Mouse (Mus musculus): ENCODE measurements around the gene Vat1l. TPM values are rescaled to one million over a fixed set of nuclear protein-coding genes. Genes with fewer than 3 reads are reported as not detected.

The Vat1l gene
- polyA plus RNA-seq, 1 experiment from 2014 or later = not detected

GRCm38 (mm10) chr8:114390465-114391254, 185.2 kb downstream of the Vat1l start:
- WGBS (ENCODE audit: insufficient replicate concordance) = 56% methylated on average over 11 of the region's 13 CpGs
- Histone ChIP-seq H3K4me3 (ENCODE audit: low read depth, low read length) (no peak overlapping the region), H3K9ac (replicated peaks) (no peak overlapping the region), H3K27me3 (ENCODE audit: insufficient read depth, low read length) (no peaks in the 10 kb centered on the region), H3K36me3 (replicated peaks; ENCODE audit: insufficient read depth, low read length) (no peaks in the 10 kb centered on the region), H3K4me1 (ENCODE audit: insufficient read depth) (no peaks in the 10 kb centered on the region), H3K27ac (ENCODE audit: low read depth) (no peak overlapping the region), H3K9me3 (ENCODE audit: low read length) (no peaks in the 10 kb centered on the region), H3K4me2 (ENCODE audit: low read depth, low read length) (no peak overlapping the region)
- DNase-seq = no peak
- TF ChIP-seq CTCF (IDR thresholded peaks at IDR 0.05; ENCODE audit: low read depth) = peak; percentile 72
- no peak for TF ChIP-seq EP300 (IDR thresholded peaks at IDR 0.05; ENCODE audit: low read depth)
- ATAC-seq = no peak

- ATAC-seq (no peak), DNase-seq (no peak)
- 74% methylated on average over 5 of the region's 5 CpGs for WGBS (ENCODE audit: insufficient replicate concordance)
- no peaks in the 10 kb centered on the region for H3K4me1 ChIP-seq (ENCODE audit: insufficient read depth)
- no peaks in the 10 kb centered on the region for H3K36me3 ChIP-seq (replicated peaks; ENCODE audit: insufficient read depth, low read length)
- no peaks in the 10 kb centered on the region for H3K9me3 ChIP-seq (ENCODE audit: low read length)
- no peak overlapping the region for H3K4me3 ChIP-seq (ENCODE audit: low read depth, low read length)
- no peak overlapping the region for H3K9ac ChIP-seq (replicated peaks)
- H3K4me2 ChIP-seq (ENCODE audit: low read depth, low read length) = no peak overlapping the region
- TF ChIP-seq EP300 (IDR thresholded peaks at IDR 0.05; ENCODE audit: low read depth) (no peak), CTCF (IDR thresholded peaks at IDR 0.05; ENCODE audit: low read depth) (no peak)
- no peaks in the 10 kb centered on the region for H3K27me3 ChIP-seq (ENCODE audit: insufficient read depth, low read length)
- H3K27ac ChIP-seq (ENCODE audit: low read depth) = no peak overlapping the region
Observed at GRCm38 (mm10) chr8:114398326-114398725, 192.9 kb downstream of the Vat1l start.

- H3K36me3 ChIP-seq (replicated peaks; ENCODE audit: insufficient read depth, low read length) = no peaks in the 10 kb centered on the region
- no peak overlapping the region for H3K4me3 ChIP-seq (ENCODE audit: low read depth, low read length)
- no peak overlapping the region for H3K9ac ChIP-seq (replicated peaks)
- no peaks in the 10 kb centered on the region for H3K27me3 ChIP-seq (ENCODE audit: insufficient read depth, low read length)
- H3K27ac ChIP-seq (ENCODE audit: low read depth) = no peak overlapping the region
- WGBS (ENCODE audit: insufficient replicate concordance) = 81% methylated on average over 5 of the region's 5 CpGs
- no peaks in the 10 kb centered on the region for H3K4me1 ChIP-seq (ENCODE audit: insufficient read depth)
- H3K4me2 ChIP-seq (ENCODE audit: low read depth, low read length) = no peak overlapping the region
- DNase-seq = no peak
- no peak for TF ChIP-seq EP300 (IDR thresholded peaks at IDR 0.05; ENCODE audit: low read depth)
- ATAC-seq = no peak
- H3K9me3 ChIP-seq (ENCODE audit: low read length) = no peaks in the 10 kb centered on the region
Observed at GRCm38 (mm10) chr8:114399273-114399672, 193.9 kb downstream of the Vat1l start.

GRCm38 (mm10) chr8:114401679-114402078, 196.3 kb downstream of the Vat1l start:
- ATAC-seq (no peak), DNase-seq (no peak)
- no peak for TF ChIP-seq EP300 (IDR thresholded peaks at IDR 0.05; ENCODE audit: low read depth)
- TF ChIP-seq CTCF (IDR thresholded peaks at IDR 0.05; ENCODE audit: low read depth) = no peak
- no peak overlapping the region for H3K4me2 ChIP-seq (ENCODE audit: low read depth, low read length)
- no peaks in the 10 kb centered on the region for H3K9me3 ChIP-seq (ENCODE audit: low read length)
- H3K27ac ChIP-seq (ENCODE audit: low read depth) = no peak overlapping the region
- H3K27me3 ChIP-seq (ENCODE audit: insufficient read depth, low read length) = no peaks in the 10 kb centered on the region
- H3K9ac ChIP-seq (replicated peaks) = no peak overlapping the region
- H3K4me1 ChIP-seq (ENCODE audit: insufficient read depth) = no peaks in the 10 kb centered on the region
- H3K4me3 ChIP-seq (ENCODE audit: low read depth, low read length) = no peak overlapping the region
- H3K36me3 ChIP-seq (replicated peaks; ENCODE audit: insufficient read depth, low read length) = no peaks in the 10 kb centered on the region
- 58% methylated on average over 7 of the region's 7 CpGs for WGBS (ENCODE audit: insufficient replicate concordance)

DNA sequence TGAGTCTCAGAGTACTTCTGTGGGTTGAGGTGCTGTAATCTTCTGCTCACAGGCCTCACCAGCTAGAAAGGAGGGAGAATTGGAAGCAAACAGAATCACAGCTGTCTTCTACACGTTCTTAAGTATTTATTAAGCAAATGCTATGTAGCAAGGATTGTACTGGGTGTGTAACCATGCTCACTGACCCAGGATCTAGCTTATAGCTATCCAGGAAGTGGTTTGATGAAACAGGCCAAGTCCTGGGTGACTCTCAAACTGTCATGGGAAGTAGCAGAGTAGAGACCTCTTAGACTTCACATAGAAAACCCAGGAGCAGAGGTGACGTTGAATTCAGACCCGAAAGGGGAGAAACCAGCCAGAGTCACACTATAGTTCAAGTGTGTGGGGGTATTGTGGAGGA, 206.0 kb downstream of the Vat1l start:
- DNase-seq = no peak
- Histone ChIP-seq H3K9me3 (ENCODE audit: low read length) (no peaks in the 10 kb centered on the region), H3K4me1 (ENCODE audit: insufficient read depth) (no peaks in the 10 kb centered on the region), H3K4me2 (ENCODE audit: low read depth, low read length) (no peak overlapping the region), H3K9ac (replicated peaks) (no peak overlapping the region), H3K4me3 (ENCODE audit: low read depth, low read length) (no peak overlapping the region), H3K36me3 (replicated peaks; ENCODE audit: insufficient read depth, low read length) (no peaks in the 10 kb centered on the region), H3K27ac (ENCODE audit: low read depth) (no peak overlapping the region), H3K27me3 (ENCODE audit: insufficient read depth, low read length) (no peaks in the 10 kb centered on the region)
- TF ChIP-seq CTCF (IDR thresholded peaks at IDR 0.05; ENCODE audit: low read depth) (no peak), EP300 (IDR thresholded peaks at IDR 0.05; ENCODE audit: low read depth) (no peak)
- WGBS (ENCODE audit: insufficient replicate concordance) = 58% methylated on average over 3 of the region's 3 CpGs
- no peak for ATAC-seq

- no peak within 1 kb of the TSS for H3K4me3 ChIP-seq (ENCODE audit: low read depth, low read length)
- no peaks in the 10 kb centered on the region for H3K4me1 ChIP-seq (ENCODE audit: insufficient read depth)
- H3K4me2 ChIP-seq (ENCODE audit: low read depth, low read length) = no peak within 1 kb of the TSS
- no peaks in the 10 kb centered on the region for H3K27me3 ChIP-seq (ENCODE audit: insufficient read depth, low read length)
- H3K9ac ChIP-seq (replicated peaks) = no peak within 1 kb of the TSS
- ATAC-seq = no peak
- H3K36me3 ChIP-seq (replicated peaks; ENCODE audit: insufficient read depth, low read length) = no peaks in the 10 kb centered on the region
- H3K27ac ChIP-seq (ENCODE audit: low read depth) = no peak within 1 kb of the TSS
- no peak for DNase-seq
- no peaks in the 10 kb centered on the region for H3K9me3 ChIP-seq (ENCODE audit: low read length)
- no peak for TF ChIP-seq EP300 (IDR thresholded peaks at IDR 0.05; ENCODE audit: low read depth)
- no peak for TF ChIP-seq CTCF (IDR thresholded peaks at IDR 0.05; ENCODE audit: low read depth)
- WGBS (ENCODE audit: insufficient replicate concordance) = 76% methylated on average over 8 of the region's 8 CpGs
Observed at GRCm38 (mm10) chr8:114417786-114418185, 212.4 kb downstream of the Vat1l start, which contains the start of gene Clec3a. Gene Clec3a (plus strand): TSS chr8:114418086.

Measured in liver, postnatal 0 days (tissue).